Mouse (Mus musculus) hindbrain, embryonic 15.5 days (tissue): ENCODE measurements at regions not wholly inside any gene's neighbourhood (a gene's known extent, or its start where the extent isn't known, plus 50 kb on each side); places are given as distances from the start of the nearest gene placed in this dataset.
A peak's percentile ranks its signal among the peaks of the same experiment; 100 is the strongest.

ENCODE experiments used
- ATAC-seq: fragments of 200-750 bp; cut with Nextera tagmentation; 2 replicates; pipeline ENCODE4 v1.8.0; 2017; ENCODE audit warnings: low read depth, moderate number of reproducible peaks, moderate TSS enrichment; ENCODE audit not compliant: low FRiP score
- H3K27ac ChIP-seq: fragments of 300-500 bp; sonication (generic); replicated peaks from 2 replicates; pipeline ENCODE4 v1.5.1; 2015; ENCODE audit warnings: mild to moderate bottlenecking, inconsistent platforms
- H3K27me3 ChIP-seq: fragments of 300-500 bp; sonication (generic); 2 replicates; pipeline ENCODE4 v1.6.1; 2015; ENCODE audit warnings: control low read depth, inconsistent platforms
- H3K36me3 ChIP-seq: fragments of 300-500 bp; sonication (generic); 2 replicates; pipeline ENCODE4 v1.6.1; 2015; ENCODE audit warnings: control low read depth, inconsistent platforms
- H3K4me1 ChIP-seq: fragments of 300-500 bp; sonication (generic); replicated peaks from 2 replicates; pipeline ENCODE4 v1.6.1; 2015; ENCODE audit warnings: control low read depth, inconsistent platforms
- H3K4me2 ChIP-seq: fragments of 300-500 bp; sonication (generic); 2 replicates; pipeline ENCODE4 v1.6.1; 2015; ENCODE audit warnings: moderate library complexity, mild to moderate bottlenecking, inconsistent platforms
- H3K4me3 ChIP-seq: fragments of 300-500 bp; sonication (generic); 2 replicates; pipeline ENCODE4 v1.5.1; 2015; ENCODE audit warnings: mild to moderate bottlenecking, inconsistent platforms
- H3K9ac ChIP-seq: fragments of 300-500 bp; sonication (generic); 2 replicates; pipeline ENCODE4 v1.6.1; 2015; ENCODE audit warnings: inconsistent platforms
- H3K9me3 ChIP-seq: fragments of 300-500 bp; sonication (generic); 2 replicates; pipeline ENCODE4 v1.6.1; 2016; ENCODE audit warnings: control low read depth, inconsistent platforms
- WGBS: fragments of 180-500 bp; shearing (Covaris S2); methylation state at CpG from one replicate; pipeline ENCODE4 v1.1.7; 2015; 5-methylcytosine and 5-hydroxymethylcytosine counted together

DNA sequence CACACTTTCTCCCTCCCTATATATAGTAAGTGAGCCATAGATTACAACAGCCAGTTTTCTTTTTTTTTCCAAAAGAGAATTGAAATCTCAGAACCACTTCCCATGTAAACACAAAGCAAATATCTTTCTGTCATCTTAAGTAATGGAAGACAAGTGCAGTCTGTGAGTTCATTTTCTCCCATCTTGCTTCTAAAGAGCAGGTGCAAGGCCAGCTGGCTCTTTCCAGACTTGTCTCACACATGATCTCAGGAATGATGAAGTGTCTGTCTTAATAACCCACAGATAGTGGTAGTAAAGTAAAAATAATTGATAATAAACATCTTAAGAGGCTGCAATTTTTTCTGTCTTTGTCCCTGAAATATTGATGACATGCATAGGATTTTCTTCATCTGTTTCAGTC is 704.3 kb downstream of the Efnb2 start:
- no peak for ATAC-seq
- no peaks in the 10 kb centered on the region for H3K36me3 ChIP-seq

DNA sequence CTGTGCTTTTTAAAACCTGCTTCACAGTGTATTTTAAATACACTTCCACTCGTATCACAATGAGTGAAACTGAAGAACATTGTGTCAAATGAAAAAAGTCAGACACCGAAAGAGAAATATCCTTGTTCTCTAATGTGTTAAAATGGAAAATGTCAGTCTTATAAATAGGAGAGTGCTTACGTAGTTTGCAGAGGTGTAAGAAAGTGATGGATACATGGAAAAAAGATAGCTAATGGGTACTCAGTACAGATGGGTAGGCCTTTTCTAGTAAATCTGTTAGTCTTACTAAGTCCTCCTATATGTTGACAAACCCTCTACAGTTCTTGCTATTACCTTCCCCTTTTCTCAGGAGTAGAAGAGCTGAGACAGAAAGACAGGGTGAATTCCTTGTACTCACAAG is 706.2 kb downstream of the Efnb2 start:
- WGBS = 87% methylated on average over 3 of the region's 3 CpGs
- no peak for ATAC-seq
- no peaks in the 10 kb centered on the region for H3K27me3 ChIP-seq
- no peak overlapping the region for H3K9ac ChIP-seq
- H3K4me1 ChIP-seq = no peaks in the 10 kb centered on the region
- no peak overlapping the region for H3K4me3 ChIP-seq
- no peaks in the 10 kb centered on the region for H3K9me3 ChIP-seq
- no peaks in the 10 kb centered on the region for H3K36me3 ChIP-seq
- H3K27ac ChIP-seq = no peak overlapping the region
- no peak overlapping the region for H3K4me2 ChIP-seq

More for the DNA sequence above, 704.3 kb downstream of the Efnb2 start:
- no peak overlapping the region for H3K4me3 ChIP-seq
- no peak overlapping the region for H3K4me2 ChIP-seq
- H3K9ac ChIP-seq = no peak overlapping the region
- H3K4me1 ChIP-seq = no peaks in the 10 kb centered on the region
- H3K9me3 ChIP-seq = no peaks in the 10 kb centered on the region
- H3K27ac ChIP-seq = no peak overlapping the region
- no peaks in the 10 kb centered on the region for H3K27me3 ChIP-seq

GRCm38 (mm10) chr8:7945966-7946775 is 714.9 kb downstream of the Efnb2 start:
- no peaks in the 10 kb centered on the region for H3K27me3 ChIP-seq
- no peak overlapping the region for H3K4me3 ChIP-seq
- 39% methylated on average over 10 of the region's 10 CpGs for WGBS
- peak; percentile 71; the same call in 1 of the 2 replicates for ATAC-seq
- H3K9me3 ChIP-seq = no peaks in the 10 kb centered on the region
- H3K4me2 ChIP-seq = no peak overlapping the region
- H3K9ac ChIP-seq = no peak overlapping the region
- H3K4me1 ChIP-seq = peaks cover 6% of the 10 kb centered on the region; the same call in 1 of the 2 replicates
- no peaks in the 10 kb centered on the region for H3K36me3 ChIP-seq
- no peak overlapping the region for H3K27ac ChIP-seq

DNA sequence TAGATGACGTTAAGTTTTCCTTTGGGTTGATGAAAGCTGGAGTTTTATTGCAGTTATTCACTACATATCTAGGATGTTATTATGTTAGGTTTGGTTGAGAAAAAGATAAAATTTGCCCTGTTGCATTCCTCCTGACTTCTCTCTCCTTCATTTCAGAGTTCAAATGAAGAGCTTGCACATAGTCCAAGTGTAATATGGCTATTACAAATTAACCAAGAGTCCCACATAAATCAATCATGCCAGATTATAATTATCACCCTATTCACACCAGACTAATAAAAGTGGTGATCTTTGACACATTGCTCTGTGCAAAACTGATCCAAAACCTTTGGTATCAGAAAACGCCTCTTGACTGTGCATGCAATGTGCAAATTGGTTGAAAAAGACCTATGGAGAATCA is 724.4 kb downstream of the Efnb2 start:
- no peak overlapping the region for H3K27ac ChIP-seq
- no peak overlapping the region for H3K4me3 ChIP-seq
- H3K27me3 ChIP-seq = no peaks in the 10 kb centered on the region
- no peaks in the 10 kb centered on the region for H3K4me1 ChIP-seq
- no peak overlapping the region for H3K9ac ChIP-seq
- no peaks in the 10 kb centered on the region for H3K36me3 ChIP-seq
- no peaks in the 10 kb centered on the region for H3K9me3 ChIP-seq
- WGBS = 91% methylated on average over 2 of the region's 2 CpGs
- ATAC-seq = no peak
- H3K4me2 ChIP-seq = no peak overlapping the region

GRCm38 (mm10) chr8:7919416-7919815 is 741.6 kb downstream of the Efnb2 start:
- Histone ChIP-seq H3K27ac (no peak overlapping the region), H3K4me1 (no peaks in the 10 kb centered on the region), H3K4me3 (no peak overlapping the region), H3K9ac (no peak overlapping the region), H3K9me3 (no peaks in the 10 kb centered on the region), H3K4me2 (no peak overlapping the region), H3K27me3 (no peaks in the 10 kb centered on the region), H3K36me3 (no peaks in the 10 kb centered on the region)
- WGBS = 85% methylated on average over 8 of the region's 8 CpGs
- no peak for ATAC-seq

DNA sequence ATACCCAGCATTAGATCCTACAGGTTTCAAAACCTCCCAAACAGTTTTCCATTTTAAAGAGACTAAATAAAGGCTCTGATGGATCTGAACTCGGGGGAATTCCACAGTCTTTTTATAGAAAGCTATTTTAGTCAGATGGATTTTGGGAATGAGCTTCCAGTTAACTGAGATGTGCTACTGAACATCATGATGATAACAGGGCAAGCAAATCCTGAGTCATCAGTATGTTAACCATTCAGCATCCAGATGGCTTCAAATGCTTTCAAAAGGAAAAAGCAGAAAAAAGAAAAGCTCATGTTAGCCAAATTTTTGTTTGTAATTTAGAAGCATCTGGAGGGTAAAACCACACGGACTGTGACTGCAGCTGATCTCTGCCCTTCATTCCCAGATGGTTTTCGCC is 766.7 kb downstream of the Efnb2 start:
- H3K9ac ChIP-seq = no peak overlapping the region
- no peak overlapping the region for H3K4me3 ChIP-seq
- no peaks in the 10 kb centered on the region for H3K4me1 ChIP-seq
- no peaks in the 10 kb centered on the region for H3K27me3 ChIP-seq
- H3K27ac ChIP-seq = no peak overlapping the region
- ATAC-seq = no peak
- 81% methylated on average over 3 of the region's 3 CpGs for WGBS
- no peaks in the 10 kb centered on the region for H3K9me3 ChIP-seq
- H3K36me3 ChIP-seq = no peaks in the 10 kb centered on the region
- H3K4me2 ChIP-seq = no peak overlapping the region

- H3K27me3 ChIP-seq = no peaks in the 10 kb centered on the region
- H3K9me3 ChIP-seq = no peaks in the 10 kb centered on the region
- WGBS = 79% methylated on average over 1 of the region's 1 CpGs
- ATAC-seq = peak; percentile 45; the same call in 1 of the 2 replicates
- no peak overlapping the region for H3K27ac ChIP-seq
- H3K4me1 ChIP-seq = no peaks in the 10 kb centered on the region
- no peak overlapping the region for H3K9ac ChIP-seq
- no peak overlapping the region for H3K4me3 ChIP-seq
- no peak overlapping the region for H3K4me2 ChIP-seq
- H3K36me3 ChIP-seq = no peaks in the 10 kb centered on the region
Observed at GRCm38 (mm10) chr8:7853169-7853568, 807.9 kb downstream of the Efnb2 start.

DNA sequence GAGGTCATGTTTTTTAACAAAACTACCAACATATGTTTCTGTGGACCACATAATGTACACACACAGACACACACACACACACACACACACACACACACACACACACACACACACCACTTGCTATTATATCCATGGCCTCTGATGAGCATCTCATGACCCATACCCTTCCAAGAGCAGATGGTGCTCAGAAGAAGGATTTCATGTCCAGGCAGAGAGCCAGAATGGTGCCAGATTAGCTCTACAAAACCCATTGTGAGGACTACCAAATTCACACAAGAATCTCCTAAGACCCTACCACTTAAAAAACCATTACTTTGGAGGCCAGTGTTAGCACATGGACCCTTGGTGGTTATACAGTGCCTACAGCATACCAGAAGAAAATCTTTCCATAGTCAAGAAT is 810.5 kb downstream of the Efnb2 start:
- H3K4me3 ChIP-seq = no peak overlapping the region
- no peaks in the 10 kb centered on the region for H3K36me3 ChIP-seq
- H3K9ac ChIP-seq = no peak overlapping the region
- no peaks in the 10 kb centered on the region for H3K4me1 ChIP-seq
- ATAC-seq = no peak
- H3K4me2 ChIP-seq = no peak overlapping the region
- H3K9me3 ChIP-seq = no peaks in the 10 kb centered on the region
- H3K27ac ChIP-seq = no peak overlapping the region
- no peaks in the 10 kb centered on the region for H3K27me3 ChIP-seq

DNA sequence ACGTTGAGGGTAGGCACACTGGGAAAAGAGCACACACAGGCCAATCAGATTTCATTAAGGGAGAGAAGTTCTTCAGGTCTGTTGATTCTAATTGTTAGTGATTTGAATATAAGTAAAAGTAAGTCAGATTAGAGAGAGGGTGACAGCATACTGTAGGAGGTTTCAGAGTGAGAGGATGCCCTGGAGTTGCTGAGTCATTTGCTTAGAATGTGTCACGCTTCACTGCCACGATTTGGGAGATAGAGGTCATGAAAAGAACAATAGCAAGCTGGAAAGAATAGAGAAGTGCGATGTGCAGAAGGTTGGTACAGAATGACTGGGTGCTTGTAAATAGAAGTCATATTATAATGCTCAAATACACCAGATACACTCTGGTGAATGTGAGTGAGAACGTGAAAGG is 829.1 kb downstream of the Efnb2 start:
- WGBS = 48% methylated on average over 5 of the region's 5 CpGs
- no peak overlapping the region for H3K9ac ChIP-seq
- H3K27ac ChIP-seq = no peak overlapping the region
- H3K4me1 ChIP-seq = no peaks in the 10 kb centered on the region
- no peaks in the 10 kb centered on the region for H3K36me3 ChIP-seq
- no peak overlapping the region for H3K4me2 ChIP-seq
- no peaks in the 10 kb centered on the region for H3K27me3 ChIP-seq
- H3K4me3 ChIP-seq = no peak overlapping the region
- ATAC-seq = no peak
- no peaks in the 10 kb centered on the region for H3K9me3 ChIP-seq

DNA sequence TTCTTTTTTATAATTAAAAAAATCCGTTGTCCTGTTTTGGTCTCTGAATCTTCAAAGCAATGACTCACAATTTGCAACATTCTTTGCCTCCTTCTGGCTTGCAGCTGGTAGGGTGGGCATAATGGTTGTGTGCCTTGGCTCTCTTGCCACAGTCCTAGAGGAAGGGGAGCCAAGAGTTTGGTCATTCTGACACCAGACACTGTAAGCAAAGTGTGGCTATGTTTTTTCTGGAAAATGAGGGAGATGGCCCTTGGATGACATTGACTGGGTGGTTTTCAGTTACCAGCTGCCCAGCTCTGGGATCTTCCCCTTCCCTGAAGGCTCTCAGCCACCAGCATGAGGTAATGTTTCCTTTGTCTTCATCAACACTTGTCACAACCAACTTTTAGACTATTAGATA is 833.2 kb downstream of the Efnb2 start:
- WGBS = 65% methylated on average over 1 of the region's 1 CpGs
- H3K27me3 ChIP-seq = no peaks in the 10 kb centered on the region
- H3K4me3 ChIP-seq = no peak overlapping the region
- H3K4me2 ChIP-seq = no peak overlapping the region
- no peak overlapping the region for H3K9ac ChIP-seq
- H3K36me3 ChIP-seq = no peaks in the 10 kb centered on the region
- no peak for ATAC-seq
- H3K27ac ChIP-seq = no peak overlapping the region
- no peaks in the 10 kb centered on the region for H3K4me1 ChIP-seq
- no peaks in the 10 kb centered on the region for H3K9me3 ChIP-seq

DNA sequence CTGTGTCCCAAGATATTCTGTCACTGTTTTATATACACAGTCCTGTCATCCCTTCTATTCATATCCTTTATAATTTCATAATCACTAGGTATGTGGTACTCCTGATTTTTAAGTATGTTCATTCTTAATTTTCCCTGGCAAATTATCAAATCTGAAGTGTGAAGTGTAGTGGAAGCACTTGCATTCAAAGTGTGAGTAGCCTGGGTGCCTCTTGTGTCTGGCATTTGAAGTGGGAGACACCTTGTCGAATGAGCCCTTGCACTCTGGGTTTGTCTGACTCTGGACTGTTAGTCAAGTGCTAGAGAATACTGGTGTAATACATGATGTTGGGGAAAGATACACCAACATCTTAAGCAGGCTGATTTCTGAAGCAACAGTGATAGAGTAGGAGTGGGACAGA is 852.6 kb downstream of the Efnb2 start:
- Histone ChIP-seq H3K27ac (no peak overlapping the region), H3K4me2 (no peak overlapping the region), H3K9ac (no peak overlapping the region), H3K27me3 (no peaks in the 10 kb centered on the region), H3K9me3 (no peaks in the 10 kb centered on the region), H3K36me3 (no peaks in the 10 kb centered on the region), H3K4me1 (no peaks in the 10 kb centered on the region), H3K4me3 (no peak overlapping the region)
- WGBS = 86% methylated on average over 1 of the region's 1 CpGs
- ATAC-seq = no peak

GRCm38 (mm10) chr8:7799221-7799620 is 861.8 kb downstream of the Efnb2 start:
- H3K27me3 ChIP-seq = no peaks in the 10 kb centered on the region
- H3K27ac ChIP-seq = no peak overlapping the region
- WGBS = 60% methylated on average over 3 of the region's 3 CpGs
- no peak overlapping the region for H3K4me3 ChIP-seq
- H3K36me3 ChIP-seq = no peaks in the 10 kb centered on the region
- no peak for ATAC-seq
- no peak overlapping the region for H3K4me2 ChIP-seq
- H3K9ac ChIP-seq = no peak overlapping the region
- no peaks in the 10 kb centered on the region for H3K9me3 ChIP-seq
- H3K4me1 ChIP-seq = no peaks in the 10 kb centered on the region

- no peaks in the 10 kb centered on the region for H3K27me3 ChIP-seq
- H3K9me3 ChIP-seq = no peaks in the 10 kb centered on the region
- H3K4me1 ChIP-seq = no peaks in the 10 kb centered on the region
- no peak overlapping the region for H3K9ac ChIP-seq
- no peak overlapping the region for H3K27ac ChIP-seq
- WGBS = 93% methylated on average over 4 of the region's 4 CpGs
- H3K4me3 ChIP-seq = no peak overlapping the region
- ATAC-seq = no peak
- H3K36me3 ChIP-seq = no peaks in the 10 kb centered on the region
- H3K4me2 ChIP-seq = no peak overlapping the region
Observed at GRCm38 (mm10) chr8:7796156-7796555, 864.9 kb downstream of the Efnb2 start.
